In the genomic region with DNA sequence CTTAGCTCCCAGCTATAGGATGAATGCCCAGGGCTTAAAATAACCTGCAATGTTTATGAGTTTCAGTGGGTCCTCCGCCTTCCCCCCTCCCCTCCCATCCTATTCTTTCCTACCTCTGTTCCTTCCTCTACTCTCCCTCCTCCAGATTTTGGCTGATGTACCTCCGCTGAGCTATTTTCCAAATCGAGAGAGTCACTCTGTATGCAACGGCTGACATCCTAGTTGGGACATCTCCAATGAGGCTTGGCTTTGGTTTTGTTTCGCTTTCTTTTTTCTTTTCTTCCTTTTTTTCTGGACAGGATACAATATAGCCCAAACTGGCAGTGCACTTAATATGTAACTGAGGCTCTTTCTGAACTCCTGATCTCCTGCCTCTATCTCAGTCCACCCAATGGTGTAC, we compare ENCODE assay signal across 14 mouse cellular contexts.
A peak's percentile ranks its signal among the peaks of the same experiment; 100 is the strongest.
DNase-seq lines count a peak whose midpoint lies in the region; ATAC-seq and TF ChIP-seq lines count a peak whose summit lies in the region.
"Had no signal": no experiment of that assay in that cellular context is flagged by ENCODE, and none has a peak within 500 bp of the region (broad histone marks: within the 10 kb centered on the region; RNA-seq: fewer than 3 reads in every experiment).

No protein-coding gene starts in this region.

- TF ChIP-seq CTCF in liver, postnatal 0 days (IDR thresholded peaks at IDR 0.05; ENCODE audit: low read depth), result no peak

- peak; percentile 25; the same call in 1 of the 2 replicates for ATAC-seq in liver, postnatal 0 days
- no peak for ATAC-seq in liver, embryonic 11.5 days (replicated peaks; ENCODE audit: low FRiP score)
- peak; percentile 76 for ATAC-seq in granulocyte monocyte progenitor cell, adult 5-6 weeks (replicated peaks; ENCODE audit: poor library complexity, severe bottlenecking)
- ATAC-seq: midbrain, embryonic 15.5 days had no signal

- 66% methylated on average over 5 of the region's 5 CpGs for WGBS in liver, postnatal 0 days (ENCODE audit: insufficient replicate concordance)
- WGBS in liver, embryonic 11.5 days, result 87% methylated on average over 5 of the region's 5 CpGs

- H3K4me2 ChIP-seq in liver, postnatal 0 days (ENCODE audit: low read depth, low read length), result peak overlapping the region; percentile 44; the same call in 1 of the 2 replicates
- no peak overlapping the region for H3K4me2 ChIP-seq in liver, embryonic 11.5 days
- H3K4me2 ChIP-seq: heart, embryonic 15.5 days; midbrain, embryonic 15.5 days; neural tube, embryonic 12.5 days had no signal

- no peak overlapping the region for H3K4me3 ChIP-seq in liver, postnatal 0 days (ENCODE audit: low read depth, low read length)
- no peak overlapping the region for H3K4me3 ChIP-seq in liver, embryonic 11.5 days (ENCODE audit: low read depth, low read length)
- H3K4me3 ChIP-seq: heart, embryonic 15.5 days; midbrain, embryonic 15.5 days; neural tube, embryonic 12.5 days had no signal

- TF ChIP-seq EP300 in liver, postnatal 0 days (IDR thresholded peaks at IDR 0.05; ENCODE audit: low read depth), result no peak

- H3K27ac ChIP-seq in liver, postnatal 0 days (ENCODE audit: low read depth), result peak overlapping the region; percentile 55; the same call in 1 of the 2 replicates
- no peak overlapping the region for H3K27ac ChIP-seq in liver, embryonic 11.5 days (ENCODE audit: low read depth, low read length)
- H3K27ac ChIP-seq: heart, embryonic 15.5 days; midbrain, embryonic 15.5 days; neural tube, embryonic 12.5 days had no signal

- H3K9me3 ChIP-seq in liver, postnatal 0 days (ENCODE audit: low read length), result no peaks in the 10 kb centered on the region
- no peaks in the 10 kb centered on the region for H3K9me3 ChIP-seq in liver, embryonic 11.5 days (ENCODE audit: control insufficient read depth, low read length)
- H3K9me3 ChIP-seq: heart, embryonic 15.5 days; midbrain, embryonic 15.5 days; neural tube, embryonic 12.5 days had no signal

- no peaks in the 10 kb centered on the region for H3K27me3 ChIP-seq in liver, postnatal 0 days (ENCODE audit: insufficient read depth, low read length)
- H3K27me3 ChIP-seq in liver, embryonic 11.5 days (replicated peaks; ENCODE audit: control insufficient read depth, insufficient read depth, low read length), result no peaks in the 10 kb centered on the region
- H3K27me3 ChIP-seq: heart, embryonic 15.5 days; midbrain, embryonic 15.5 days; neural tube, embryonic 12.5 days had no signal

- no peak overlapping the region for H3K9ac ChIP-seq in liver, postnatal 0 days (replicated peaks)
- H3K9ac ChIP-seq in liver, embryonic 11.5 days (ENCODE audit: low read depth, low read length), result no peak overlapping the region
- H3K9ac ChIP-seq: heart, embryonic 15.5 days; midbrain, embryonic 15.5 days; neural tube, embryonic 12.5 days had no signal

- no peaks in the 10 kb centered on the region for H3K4me1 ChIP-seq in liver, postnatal 0 days (ENCODE audit: insufficient read depth)
- H3K4me1 ChIP-seq in liver, embryonic 11.5 days (replicated peaks; ENCODE audit: control insufficient read depth, insufficient read depth, low read length), result no peaks in the 10 kb centered on the region

- peak; percentile 22 to 62 for DNase-seq in frontal cortex, postnatal 36 days (ENCODE audit: low spot score in 2 of 2)
- DNase-seq in frontal cortex, postnatal 10 days (ENCODE audit: low spot score in 2 of 2), result no peak
- DNase-seq in liver, postnatal 0 days, result no peak
- no peak for DNase-seq in liver, embryonic 11.5 days (ENCODE audit: low spot score)
- DNase-seq in adipocyte (ENCODE audit: low spot score), result peak; percentile 71
- DNase-seq in adrenal gland, postnatal 4 days (ENCODE audit: low spot score in 2 of 2), result no peak
- no peak for DNase-seq in MN1 (ENCODE audit: low spot score)
- DNase-seq: cerebellum, postnatal 14 days; kidney, adult 8-10 months; kidney, postnatal 36 days had no signal

- no peaks in the 10 kb centered on the region for H3K36me3 ChIP-seq in liver, postnatal 0 days (replicated peaks; ENCODE audit: insufficient read depth, low read length)
- no peaks in the 10 kb centered on the region for H3K36me3 ChIP-seq in liver, embryonic 11.5 days (ENCODE audit: control insufficient read depth, insufficient read depth, low read length)
- H3K36me3 ChIP-seq: heart, embryonic 15.5 days; midbrain, embryonic 15.5 days; neural tube, embryonic 12.5 days had no signal

Comparison
In these comparisons a context has a peak if more than half of its experiments do, and no peak if none do; other contexts are left out.
1. DNase-seq: peak in frontal cortex, postnatal 36 days (2 of 2) and adipocyte (single experiment); none in frontal cortex, postnatal 10 days (0 of 2), liver, postnatal 0 days (single experiment), liver, embryonic 11.5 days (single experiment), adrenal gland, postnatal 4 days (0 of 2) and MN1 (single experiment).